Mouse (Mus musculus): Measurements from ENCODE around the gene Mrpl43.

DNA sequence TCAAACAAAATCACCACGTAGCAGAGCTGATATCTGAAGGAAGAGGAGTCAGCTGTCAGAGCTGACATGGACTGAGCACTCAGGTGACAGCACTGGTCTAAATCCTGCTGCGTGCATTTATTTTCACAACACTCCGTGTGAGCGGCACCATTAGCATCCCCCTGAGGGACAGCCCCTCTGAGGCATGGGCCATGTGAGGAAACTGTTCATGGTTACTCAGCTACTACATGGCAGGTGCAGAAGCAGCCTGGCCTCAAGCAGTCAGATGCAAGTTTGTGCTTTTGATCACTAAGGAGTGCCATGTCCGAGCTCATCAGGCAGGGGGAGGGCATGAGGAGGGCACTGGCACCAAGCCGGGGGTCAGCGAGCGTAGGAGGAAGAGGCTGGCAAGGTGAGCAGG lies 6.6 kb downstream of the Mrpl43 start:
- TF ChIP-seq POLR2A (IDR thresholded peaks at IDR 0.05; ENCODE audit: insufficient read depth, low read length) (no peak), CTCF (IDR thresholded peaks at IDR 0.05; ENCODE audit: low read depth, low read length) (no peak), EP300 (IDR thresholded peaks at IDR 0.05; ENCODE audit: insufficient read depth, low read depth, low read length) (no peak)
